Mouse (Mus musculus) R1 (cell line): ENCODE data around the gene Cyp2f2.

Source experiments
- DNase-seq: peaks from one replicate; pipeline ENCODE4 v3.0.0-alpha.2; 2018; ENCODE audit warnings: low read depth, low spot score

The Cyp2f2 gene

GRCm38 (mm10) chr7:27178324-27179216 is 58.9 kb downstream of the Cyp2f2 start, which contains the start of gene Rab4b:
TSS of gene Rab4b (minus strand) at chr7:27178896.
- DNase-seq: peak; percentile 100

GRCm38 (mm10) chr7:27179217-27179918 is 59.7 kb downstream of the Cyp2f2 start:
- peak; percentile 51 for DNase-seq

- no peak for DNase-seq
These were observed 60.3 kb downstream of the Cyp2f2 start for GRCm38 (mm10) chr7:27180036-27180435.

DNA sequence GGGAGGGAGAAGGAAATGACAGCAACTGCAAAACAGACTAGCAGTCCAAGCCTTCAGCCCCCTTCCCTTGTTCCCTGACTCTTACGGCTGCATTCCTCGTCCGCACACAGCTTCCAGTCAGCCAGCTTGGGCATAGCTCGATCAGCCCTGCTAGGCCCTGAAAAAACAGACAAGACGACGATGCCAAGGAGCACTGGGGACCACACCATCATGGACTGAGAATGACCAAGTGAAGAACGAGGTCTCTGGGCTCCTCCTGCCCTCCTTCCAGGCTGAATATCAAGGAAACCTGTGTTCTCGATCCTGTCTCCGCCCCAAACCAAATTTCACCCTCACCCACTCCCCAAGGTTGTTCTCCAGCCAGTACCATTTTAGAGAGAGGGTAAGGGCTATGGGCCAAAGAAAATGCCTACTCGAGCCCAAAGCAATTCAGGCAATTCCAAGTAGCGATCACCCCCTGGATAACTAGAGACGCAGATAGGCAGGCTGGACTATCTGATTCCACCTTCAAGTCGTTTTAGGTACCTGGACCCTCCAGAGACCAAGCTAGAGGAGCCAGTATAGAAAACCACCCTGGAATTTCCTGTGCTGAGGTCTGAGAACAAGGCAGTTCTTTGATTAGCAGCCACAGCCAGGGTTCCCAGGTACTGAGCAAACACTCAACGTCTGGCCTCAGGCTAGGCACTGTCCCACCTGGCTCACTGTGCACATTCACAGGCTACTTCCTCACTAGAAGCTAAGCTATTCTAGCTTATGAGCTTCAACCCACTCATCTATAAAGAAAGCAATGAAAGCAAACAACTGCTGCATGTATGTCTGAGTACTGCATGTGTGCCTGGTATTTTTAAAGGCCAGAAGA is 61.4 kb downstream of the Cyp2f2 start, which contains the start of the genes Gm21983 and Mia:
Gene Gm21983, minus strand, starts transcription at position 250 of the 859 bp plus-strand sequence.
Gene Mia, minus strand, starts transcription at position 321 of the 859 bp plus-strand sequence.
- no peak for DNase-seq

GRCm38 (mm10) chr7:27182498-27182897 is 62.8 kb downstream of the Cyp2f2 start:
- DNase-seq: no peak
